Mouse (Mus musculus) small intestine, adult 10 weeks (tissue): ENCODE data around the gene Ces2a. TPM values are rescaled to one million over a fixed set of nuclear protein-coding genes. Genes with fewer than 3 reads are reported as not detected.

Experiments
- polyA plus RNA-seq: library from polyadenylated mRNA; stranded (reverse); fragments of 350-450 nt; fragmentation: Illumina TruSeq; extraction: RNeasy Lipid Tissue Mini Kit (QIAGEN cat#74804); gene quantifications from one replicate; pipeline ENCODE4 v1.2.3, GENCODE M21; 2014; ENCODE audit warnings: low replicate concordance

Ces2a gene
- 157 TPM for polyA plus RNA-seq

GRCm38 (mm10) chr8:104733753-104734152 is at the start of gene Ces2a:
Gene Ces2a (plus strand): TSS chr8:104734003.

Other genes with a start within 250 kb of the Ces2a start
- 0.33 TPM for gene Terb1, start 224.1 kb upstream of the Ces2a start, polyA plus RNA-seq
- gene Nae1, start 199.4 kb upstream of the Ces2a start, polyA plus RNA-seq = 412 TPM
- 0.41 TPM for gene Car7, start 199.3 kb upstream of the Ces2a start, polyA plus RNA-seq
- gene Pdp2, start 142.6 kb upstream of the Ces2a start, polyA plus RNA-seq = 16.3 TPM
- not detected for gene Cdh16, start 109.6 kb upstream of the Ces2a start, polyA plus RNA-seq
- gene Rrad, start 102.7 kb upstream of the Ces2a start, polyA plus RNA-seq = not detected
- gene Ciao2b, start 92.0 kb upstream of the Ces2a start, polyA plus RNA-seq = 0.85 TPM
- 62.9 TPM for gene Ces2b, start 97.6 kb downstream of the Ces2a start, polyA plus RNA-seq
- gene Ces2c, start 113.1 kb downstream of the Ces2a start, polyA plus RNA-seq = 1,119 TPM
- 1,000 TPM for gene Ces2e, start 192.3 kb downstream of the Ces2a start, polyA plus RNA-seq
- gene Ces2f, start 213.4 kb downstream of the Ces2a start, polyA plus RNA-seq = 1.2 TPM
- 185 TPM for gene Ces2g, start 227.7 kb downstream of the Ces2a start, polyA plus RNA-seq